14 mouse cellular contexts compared by ENCODE assay signal in the genomic region with DNA sequence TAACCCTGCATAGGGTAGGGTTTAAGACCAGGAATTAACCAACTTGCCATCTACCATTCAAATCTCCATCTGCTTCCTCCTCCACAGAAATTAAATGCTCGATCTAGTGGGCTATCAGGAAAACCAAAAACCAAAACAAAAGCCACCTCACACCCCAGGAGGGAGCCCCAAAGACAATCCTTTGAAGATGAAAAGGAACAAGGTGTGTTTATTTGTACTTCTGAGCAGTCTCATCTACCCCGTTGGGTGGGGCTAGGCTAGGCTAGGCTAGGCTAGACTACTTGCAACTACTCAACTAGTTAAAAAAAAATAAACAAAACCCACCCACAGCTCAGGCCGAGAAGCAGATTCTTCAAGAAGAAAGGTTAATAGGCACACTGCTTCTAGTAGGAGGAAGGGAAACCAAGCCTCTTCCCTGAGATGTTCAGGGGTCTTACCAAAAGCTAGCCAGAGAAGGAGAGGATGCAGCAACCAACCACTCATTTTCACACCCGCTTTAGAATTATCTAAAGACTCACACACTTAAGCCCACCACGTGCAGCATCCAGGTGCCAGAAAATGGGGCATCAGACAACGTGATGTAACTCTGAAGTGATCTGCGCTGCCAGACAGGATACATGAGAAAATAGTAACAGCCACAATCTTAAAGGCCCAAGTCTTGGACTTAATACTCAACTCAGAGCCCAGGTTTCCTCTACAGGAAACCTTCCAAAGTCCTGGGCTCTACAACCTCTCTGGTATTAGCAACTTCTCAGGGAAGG. TPM values are rescaled to one million over a fixed set of nuclear protein-coding genes. Genes with fewer than 3 reads are reported as not detected.
DNase-seq lines count a peak whose midpoint lies in the region; ATAC-seq lines count a peak whose summit lies in the region.
"Had no signal": no experiment of that assay in that cellular context is flagged by ENCODE, and none has a peak within 500 bp of the region (broad histone marks: within the 10 kb centered on the region; RNA-seq: fewer than 3 reads in every experiment).

No protein-coding gene starts in this region.

- peak overlapping the region; percentile 77 for H3K4me2 ChIP-seq in embryonic facial prominence, embryonic 13.5 days
- H3K4me2 ChIP-seq in hindbrain, embryonic 15.5 days, result peak overlapping the region; percentile 83
- H3K4me2 ChIP-seq in neural tube, embryonic 14.5 days (ENCODE audit: low read depth, low read length), result peak overlapping the region; percentile 73; the same call in 1 of the 2 replicates

- ATAC-seq in embryonic facial prominence, embryonic 13.5 days (ENCODE audit: insufficient number of reproducible peaks, insufficient read depth, low FRiP score, low TSS enrichment, low read depth), result no peak
- no peak for ATAC-seq in hindbrain, embryonic 15.5 days (ENCODE audit: low FRiP score, low read depth)
- ATAC-seq in neural tube, embryonic 14.5 days (ENCODE audit: low read depth), result no peak
- ATAC-seq: liver, postnatal 0 days had no signal

- no peak overlapping the region for H3K9ac ChIP-seq in embryonic facial prominence, embryonic 13.5 days
- no peak overlapping the region for H3K9ac ChIP-seq in hindbrain, embryonic 15.5 days
- H3K9ac ChIP-seq in neural tube, embryonic 14.5 days (replicated peaks; ENCODE audit: low read depth, low read length), result no peak overlapping the region
- H3K9ac ChIP-seq: liver, postnatal 0 days had no signal

- DNase-seq in embryonic facial prominence, embryonic 10.5 days (ENCODE audit: low spot score), result no peak
- peak; percentile 60 for DNase-seq in ES-CJ7 (ENCODE audit: low read depth, low spot score)
- no peak for DNase-seq in adrenal gland, postnatal 14 days
- no peak for DNase-seq in ovary, postnatal 10 days (ENCODE audit: low spot score)
- DNase-seq in ovary, postnatal 14 days (ENCODE audit: low spot score), result no peak
- DNase-seq: cerebellum, adult 11 months; gastrocnemius, postnatal 14 days; kidney, adult 8-10 months; liver, postnatal 0 days; right cerebral cortex, postnatal 14 days had no signal

- H3K27ac ChIP-seq in embryonic facial prominence, embryonic 13.5 days, result no peak overlapping the region
- no peak overlapping the region for H3K27ac ChIP-seq in embryonic facial prominence, embryonic 10.5 days (replicated peaks)
- no peak overlapping the region for H3K27ac ChIP-seq in hindbrain, embryonic 15.5 days (replicated peaks)
- no peak overlapping the region for H3K27ac ChIP-seq in neural tube, embryonic 14.5 days (ENCODE audit: low read depth, low read length)

- no peaks in the 10 kb centered on the region for H3K36me3 ChIP-seq in embryonic facial prominence, embryonic 13.5 days
- H3K36me3 ChIP-seq in embryonic facial prominence, embryonic 10.5 days (replicated peaks), result peaks cover 17% of the 10 kb centered on the region; the same call in 1 of the 2 replicates
- H3K36me3 ChIP-seq in hindbrain, embryonic 15.5 days, result no peaks in the 10 kb centered on the region
- no peaks in the 10 kb centered on the region for H3K36me3 ChIP-seq in neural tube, embryonic 14.5 days (ENCODE audit: control insufficient read depth, insufficient read depth, low read length)
- H3K36me3 ChIP-seq: G1E had no signal

- no peaks in the 10 kb centered on the region for H3K9me3 ChIP-seq in embryonic facial prominence, embryonic 13.5 days
- no peaks in the 10 kb centered on the region for H3K9me3 ChIP-seq in embryonic facial prominence, embryonic 10.5 days
- H3K9me3 ChIP-seq in hindbrain, embryonic 15.5 days, result no peaks in the 10 kb centered on the region
- H3K9me3 ChIP-seq in neural tube, embryonic 14.5 days (ENCODE audit: control insufficient read depth, low read length), result no peaks in the 10 kb centered on the region

- no peaks in the 10 kb centered on the region for H3K27me3 ChIP-seq in embryonic facial prominence, embryonic 13.5 days
- no peaks in the 10 kb centered on the region for H3K27me3 ChIP-seq in embryonic facial prominence, embryonic 10.5 days (replicated peaks; ENCODE audit: low read depth, poor library complexity, severe bottlenecking)
- H3K27me3 ChIP-seq in hindbrain, embryonic 15.5 days, result no peaks in the 10 kb centered on the region
- H3K27me3 ChIP-seq in neural tube, embryonic 14.5 days (ENCODE audit: control insufficient read depth, insufficient read depth, low read length), result no peaks in the 10 kb centered on the region

- 77% methylated on average over 7 of the region's 7 CpGs for WGBS in embryonic facial prominence, embryonic 13.5 days
- WGBS in embryonic facial prominence, embryonic 10.5 days, result 75% methylated on average over 7 of the region's 7 CpGs
- WGBS in hindbrain, embryonic 15.5 days, result 75% methylated on average over 7 of the region's 7 CpGs
- WGBS in neural tube, embryonic 14.5 days, result 78% methylated on average over 7 of the region's 7 CpGs

- peaks cover 40% of the 10 kb centered on the region for H3K4me1 ChIP-seq in embryonic facial prominence, embryonic 13.5 days
- H3K4me1 ChIP-seq in embryonic facial prominence, embryonic 10.5 days, result peaks cover 36% of the 10 kb centered on the region
- H3K4me1 ChIP-seq in hindbrain, embryonic 15.5 days (replicated peaks), result peaks cover 23% of the 10 kb centered on the region
- H3K4me1 ChIP-seq in neural tube, embryonic 14.5 days (ENCODE audit: control insufficient read depth, insufficient read depth, low read length), result peaks cover 11% of the 10 kb centered on the region; the same call in 1 of the 2 replicates

- 0 out of 2 replicates have a peak overlapping the region, but pooled peaks have one; percentile 79 for H3K4me3 ChIP-seq in embryonic facial prominence, embryonic 13.5 days
- H3K4me3 ChIP-seq in embryonic facial prominence, embryonic 10.5 days, result no peak overlapping the region; the same call in 1 of the 2 replicates
- H3K4me3 ChIP-seq in hindbrain, embryonic 15.5 days, result no peak overlapping the region
- no peak overlapping the region for H3K4me3 ChIP-seq in neural tube, embryonic 14.5 days (ENCODE audit: low read depth, low read length)

RNA-seq across cellular contexts. Expression of gene Ldlrad3, which starts 2.3 kb away (rescaled TPM):
- polyA plus RNA-seq in embryonic facial prominence, embryonic 13.5 days (2015; fragmentation: Nextera tagmentation; extraction: Ambion mirVana), result 52.4 and 53.3 TPM in 2 replicates
- 56.0 and 56.5 TPM in 2 replicates for polyA plus RNA-seq in embryonic facial prominence, embryonic 10.5 days (2016; fragmentation: Nextera tagmentation; extraction: Ambion mirVana)
- 28.8 and 29.6 TPM in 2 replicates for polyA plus RNA-seq in hindbrain, embryonic 15.5 days (2015; fragmentation: Nextera tagmentation; extraction: Ambion mirVana)
- 30.0 and 48.5 TPM in 2 replicates for polyA plus RNA-seq in neural tube, embryonic 14.5 days (2014; fragmentation: Nextera tagmentation; extraction: Ambion mirVana)
- 10.8 and 11.7 TPM in 2 replicates for total RNA-seq in adrenal gland, postnatal 14 days (2021)
